Mouse (Mus musculus) gastrocnemius, adult 18-20 months (tissue): ENCODE results near the gene Atp6v1e1. TPM values are rescaled to one million over a fixed set of nuclear protein-coding genes. Genes with fewer than 3 reads are reported as not detected.
"Not testable (repeated sequence)": the region's sequence is repeated elsewhere in the genome, so short reads cannot be mapped to it uniquely, and the experiment has no call there.

Source experiments
- DNase-seq: peaks from one replicate; pipeline ENCODE4 v3.0.0; 2021; ENCODE audit warnings: low spot score
- total RNA-seq, 2 experiments: library from RNA; stranded (reverse); gene quantifications; 2 replicates each; pipeline ENCODE4 v1.2.3; 2021

Gene Atp6v1e1
- total RNA-seq, 2 experiments from 2014 or later, result 129 to 137 TPM

DNA sequence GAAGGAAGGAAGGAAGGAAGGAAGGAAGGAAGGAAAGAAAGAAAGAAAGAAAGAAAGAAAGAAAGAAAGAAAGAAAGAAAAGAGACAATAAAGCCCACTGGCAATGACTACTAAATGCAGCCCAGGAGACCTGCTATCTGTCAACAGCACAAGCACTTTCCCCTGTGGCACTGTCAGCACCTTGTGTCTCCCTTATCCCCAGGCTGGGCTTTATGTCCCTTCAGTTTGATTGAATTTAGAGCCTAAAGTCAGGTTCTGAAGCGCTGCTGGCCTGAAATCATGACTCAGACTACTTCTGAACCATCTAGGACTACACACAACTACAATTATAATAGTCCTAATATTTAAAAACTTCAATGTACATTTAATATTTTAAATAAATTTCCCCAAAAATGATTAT is 1.7 kb downstream of the Atp6v1e1 start:
- DNase-seq, result no peak

DNA sequence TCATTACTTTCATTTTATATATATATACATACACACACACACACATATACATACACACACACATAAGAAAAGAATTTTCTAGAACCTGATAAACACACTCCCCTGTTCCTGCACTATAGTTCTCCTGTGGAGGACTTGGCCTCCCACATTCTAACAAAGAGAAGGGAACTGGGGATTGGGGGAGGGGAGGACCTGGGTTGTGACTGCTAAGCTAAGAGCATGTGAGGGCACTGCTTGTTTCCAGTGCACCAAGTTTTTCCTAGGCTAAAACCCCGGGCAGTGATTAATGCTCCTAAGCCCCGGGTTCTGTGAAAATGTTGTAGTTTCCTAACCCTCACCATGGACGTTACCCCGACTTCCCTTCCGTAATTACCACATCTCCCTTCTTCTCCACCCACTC is 2.4 kb downstream of the Atp6v1e1 start:
- DNase-seq, result no peak

DNA sequence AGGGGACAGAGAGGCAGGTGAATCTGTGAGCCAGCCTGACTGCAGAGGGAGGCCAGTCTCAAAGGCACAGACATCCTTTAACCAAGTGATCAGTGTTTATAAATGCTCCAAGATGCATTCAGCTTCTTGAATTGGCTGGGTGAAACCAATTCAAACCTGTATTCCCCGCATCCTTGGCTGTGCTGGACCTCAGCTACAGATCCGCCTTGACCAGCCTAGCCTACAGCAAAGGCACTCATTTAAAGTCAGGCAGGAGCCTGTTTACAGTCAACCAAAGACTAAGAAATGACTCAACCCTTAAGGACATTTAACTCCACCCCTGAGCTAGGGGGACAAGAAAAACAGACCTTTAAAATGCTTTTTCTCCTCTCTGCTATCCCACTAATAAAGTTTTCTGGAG is 3.3 kb downstream of the Atp6v1e1 start:
- no peak for DNase-seq

DNA sequence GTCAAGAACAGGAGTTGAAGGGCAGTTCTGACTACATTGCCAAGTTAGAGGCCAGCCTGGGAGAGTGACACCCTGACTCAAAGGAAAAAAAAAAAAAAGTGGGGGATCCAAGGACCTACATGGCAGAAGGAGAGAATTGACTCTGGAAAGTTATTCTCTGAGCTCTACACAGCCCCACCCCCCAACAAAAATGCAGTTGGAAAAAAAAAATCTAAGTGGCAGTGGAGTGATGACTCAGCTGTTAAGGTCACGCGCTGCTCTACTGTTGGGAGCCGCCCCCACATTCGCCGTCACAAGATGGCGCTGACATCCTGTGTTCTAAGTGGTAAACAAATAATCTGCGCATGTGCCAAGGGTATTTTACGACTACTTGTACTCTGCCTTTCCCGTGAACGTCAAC is 10.6 kb downstream of the Atp6v1e1 start:
- not testable (repeated sequence) for DNase-seq

DNA sequence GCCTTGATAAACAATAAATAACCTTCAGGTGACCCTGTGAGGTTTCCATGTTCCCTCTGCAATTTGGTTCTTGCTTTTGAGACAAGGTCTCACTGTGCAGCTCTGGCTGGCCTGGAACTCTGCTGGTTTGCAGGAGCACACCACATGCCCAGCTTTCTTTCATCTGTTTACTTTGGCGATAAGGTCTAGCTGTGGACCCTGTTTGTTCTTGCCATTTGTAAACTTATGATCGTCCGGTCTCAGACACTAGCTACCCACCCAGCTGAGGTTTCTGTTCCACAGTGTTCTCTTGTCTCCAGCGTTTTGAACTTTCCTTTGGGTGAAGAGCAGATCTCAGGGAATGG is 14.9 kb downstream of the Atp6v1e1 start:
- DNase-seq, result no peak

DNA sequence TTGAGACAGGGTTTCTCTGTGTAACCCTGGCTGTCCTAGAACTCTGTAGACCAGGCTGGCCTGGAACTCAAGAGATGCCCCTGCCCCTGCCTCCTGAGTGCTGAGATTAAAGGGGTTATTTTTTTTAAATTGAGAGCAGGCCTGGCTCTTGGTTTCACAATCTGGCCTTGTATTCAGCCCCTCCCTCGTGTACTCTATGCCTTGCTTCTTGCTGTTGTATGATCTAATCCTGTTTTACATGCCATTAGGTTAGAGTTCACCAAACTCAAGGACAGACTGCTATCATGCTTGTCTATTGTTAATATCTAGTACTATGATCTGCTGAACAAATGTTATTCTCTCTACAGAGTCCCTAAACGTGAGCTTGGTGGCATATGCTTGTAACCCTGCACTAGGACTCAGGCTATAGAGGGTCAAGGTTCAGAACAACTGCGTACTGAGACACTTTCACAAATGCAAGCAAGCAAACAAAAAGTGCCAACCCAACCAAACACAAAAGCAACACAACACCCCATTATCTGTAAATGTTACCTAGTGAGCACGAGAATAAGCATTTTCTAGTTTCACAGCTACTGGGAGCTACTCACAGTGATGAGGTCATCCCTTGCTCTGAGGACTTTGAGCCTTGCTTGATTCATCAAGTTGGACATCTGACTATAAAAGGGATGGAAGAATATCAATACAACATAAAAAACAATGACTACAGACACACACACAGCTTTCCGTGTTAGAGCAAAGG is 15.4 kb downstream of the Atp6v1e1 start:
- DNase-seq, result no peak

DNA sequence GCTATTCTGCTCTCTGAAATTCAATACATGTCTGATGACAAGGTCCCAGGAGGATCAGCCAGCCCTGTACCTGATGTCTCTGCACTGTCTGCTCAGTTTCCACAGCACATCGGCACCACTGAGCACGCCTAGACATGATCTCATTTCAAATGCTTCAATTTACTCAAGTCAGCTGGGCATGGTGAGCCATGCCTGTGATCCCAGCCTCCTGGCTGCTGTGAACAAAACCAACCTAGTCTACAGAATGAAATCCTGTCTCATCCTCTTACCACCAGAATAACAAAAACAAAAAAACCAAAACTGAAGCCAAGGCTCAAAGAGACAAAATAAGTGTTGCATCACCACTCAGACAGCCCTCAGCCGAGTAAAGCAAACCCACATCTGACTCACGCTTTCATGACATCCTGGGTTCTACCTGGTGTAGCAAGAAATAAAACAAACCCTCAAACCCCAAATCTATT is 23.0 kb downstream of the Atp6v1e1 start:
- peak; percentile 47 for DNase-seq

DNA sequence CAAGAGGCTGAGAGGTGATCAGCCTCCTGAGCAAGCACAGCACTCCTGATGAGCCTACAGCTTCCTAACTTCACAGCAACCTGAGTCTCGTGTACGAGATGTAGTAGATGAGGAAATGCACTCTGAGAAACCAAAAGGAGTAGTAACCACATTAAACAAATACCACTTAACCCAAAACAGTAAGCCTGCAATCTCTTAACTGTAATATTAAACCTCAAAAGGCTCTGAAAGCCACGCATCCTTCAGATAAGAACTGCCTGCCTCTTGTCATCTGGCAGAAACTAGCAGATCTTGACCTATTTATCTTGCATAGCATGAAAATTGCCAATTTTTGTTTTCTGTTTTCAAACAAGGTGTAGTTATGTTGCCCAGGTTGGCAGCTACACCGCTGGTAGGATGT is 23.7 kb downstream of the Atp6v1e1 start:
- DNase-seq, result no peak

DNA sequence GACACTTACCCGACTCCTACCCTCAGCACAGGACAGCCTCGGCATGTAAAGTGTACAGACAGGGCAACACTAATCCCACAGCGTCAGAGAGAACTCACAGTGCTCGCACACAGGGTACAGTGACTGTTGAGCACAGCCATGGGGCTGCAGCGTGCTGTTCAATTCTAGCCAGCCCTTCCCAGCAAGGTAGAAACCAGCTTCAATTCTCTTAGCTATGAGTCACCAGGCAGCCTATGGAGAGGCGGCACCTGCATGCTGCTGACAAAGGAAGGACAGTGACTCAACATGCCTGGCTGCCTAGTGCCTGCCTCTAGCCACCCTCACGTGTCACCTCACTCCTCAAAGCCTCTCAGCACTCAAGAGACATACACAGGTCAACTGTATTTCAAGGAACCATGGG is 24.6 kb downstream of the Atp6v1e1 start:
- no peak for DNase-seq

DNA sequence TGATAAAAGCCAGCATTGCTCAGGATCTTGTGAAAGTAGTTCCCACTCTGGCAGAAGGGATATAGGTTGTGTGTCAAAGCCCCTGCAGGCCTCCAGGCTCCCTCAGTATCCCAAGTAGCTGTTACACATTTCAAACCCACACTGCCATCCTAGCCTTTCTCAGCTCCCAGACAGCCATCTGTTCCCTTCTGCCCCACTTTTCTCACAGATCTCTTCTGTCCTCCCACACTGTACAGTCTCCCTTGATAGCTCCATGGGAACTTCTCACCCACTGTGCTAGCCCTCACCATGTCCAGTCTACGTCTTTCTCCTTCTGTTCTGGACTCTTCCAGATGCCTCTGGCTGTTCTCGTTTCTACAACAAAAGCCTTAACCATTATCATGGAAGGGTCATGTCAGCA is 26.5 kb downstream of the Atp6v1e1 start:
- no peak for DNase-seq

DNA sequence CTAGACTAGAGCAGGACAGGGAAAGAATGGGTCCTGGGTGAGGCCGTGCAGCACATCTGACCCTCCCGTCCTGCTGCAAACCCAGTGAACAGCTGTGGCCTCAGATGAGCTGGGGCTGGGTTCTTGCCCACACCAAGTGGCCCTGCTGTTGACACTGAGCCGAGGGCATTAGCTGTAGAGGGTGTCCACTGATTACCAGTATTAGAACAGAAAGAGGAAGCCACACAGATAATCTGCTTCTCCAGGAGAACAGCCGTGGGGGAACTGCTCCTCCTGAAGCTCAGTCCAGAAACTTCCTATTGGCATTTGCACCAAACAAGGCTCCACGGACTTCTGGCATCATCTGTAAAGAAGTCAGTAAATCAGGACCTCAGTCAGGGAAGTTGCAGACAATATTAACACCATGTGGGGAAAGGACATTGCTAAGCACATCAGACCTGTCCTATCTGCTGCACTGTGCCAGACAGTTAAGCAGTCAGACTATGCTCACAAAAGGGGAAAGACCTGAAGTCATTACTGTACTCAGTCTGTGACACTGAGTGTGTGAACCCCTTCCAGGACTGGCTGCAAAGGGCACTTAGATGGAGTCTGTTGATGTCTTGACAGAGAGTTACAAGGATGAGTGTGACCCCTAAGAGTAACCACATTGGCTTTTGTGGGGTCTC is 27.0 kb downstream of the Atp6v1e1 start:
- peak; percentile 47 for DNase-seq

DNA sequence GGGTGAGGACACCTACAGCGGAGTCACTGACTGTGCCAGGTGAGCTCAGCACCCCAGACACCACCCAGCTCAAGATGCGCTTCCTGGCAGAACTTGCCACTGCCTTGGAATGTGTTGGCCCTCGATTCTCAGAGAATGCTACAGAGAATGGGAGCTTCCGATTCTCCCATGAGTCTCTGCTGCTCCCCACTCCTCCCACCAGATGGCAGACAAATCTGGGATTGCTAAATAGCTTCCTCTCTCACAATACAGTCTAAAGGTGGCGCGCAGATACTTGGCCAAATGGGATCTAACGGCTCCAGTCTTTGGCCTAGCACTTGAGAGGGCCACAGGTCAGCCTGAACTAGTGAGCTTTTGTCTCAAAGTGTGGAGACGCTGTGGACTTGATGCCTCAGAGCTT is 29.6 kb downstream of the Atp6v1e1 start:
- DNase-seq, result no peak

DNA sequence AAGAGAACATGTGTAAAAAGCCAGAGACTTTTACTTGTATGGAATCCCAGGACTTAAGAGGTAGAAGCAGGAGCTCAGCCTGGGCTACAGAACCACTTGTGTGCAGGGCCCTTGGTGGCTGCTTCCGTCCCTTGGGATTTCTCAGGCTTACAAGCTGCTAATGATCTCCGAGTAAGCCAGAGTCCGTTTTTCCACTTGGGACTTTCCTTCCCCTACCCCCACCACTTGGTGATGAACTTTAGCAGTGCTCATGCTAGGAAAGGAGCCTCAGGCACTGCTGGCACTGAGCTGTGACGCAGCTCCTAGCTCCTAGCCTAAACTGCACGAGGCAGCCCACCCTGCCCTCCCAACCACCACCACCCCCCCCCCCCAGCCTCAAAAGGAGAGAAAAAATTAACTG is 31.9 kb downstream of the Atp6v1e1 start:
- DNase-seq, result no peak

DNA sequence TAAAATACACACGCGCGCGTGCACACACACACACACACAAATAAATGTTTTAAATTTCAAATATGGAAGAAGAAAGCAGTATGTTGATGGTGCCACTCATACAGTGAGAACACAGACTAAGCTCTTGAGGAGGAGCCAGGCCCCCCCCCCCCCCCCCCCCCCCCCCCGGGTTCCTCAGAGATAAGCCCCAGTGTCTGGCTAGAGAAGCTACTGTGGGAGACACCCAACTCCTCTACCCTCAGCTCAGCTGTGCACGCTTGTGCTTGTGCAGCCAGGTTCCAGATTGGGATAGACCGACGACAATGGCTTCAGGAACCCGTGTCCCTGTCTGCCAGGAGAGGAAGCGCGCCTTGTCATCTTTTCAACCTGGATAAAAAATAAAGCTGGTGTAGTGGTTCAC is 32.4 kb downstream of the Atp6v1e1 start:
- no peak for DNase-seq

DNA sequence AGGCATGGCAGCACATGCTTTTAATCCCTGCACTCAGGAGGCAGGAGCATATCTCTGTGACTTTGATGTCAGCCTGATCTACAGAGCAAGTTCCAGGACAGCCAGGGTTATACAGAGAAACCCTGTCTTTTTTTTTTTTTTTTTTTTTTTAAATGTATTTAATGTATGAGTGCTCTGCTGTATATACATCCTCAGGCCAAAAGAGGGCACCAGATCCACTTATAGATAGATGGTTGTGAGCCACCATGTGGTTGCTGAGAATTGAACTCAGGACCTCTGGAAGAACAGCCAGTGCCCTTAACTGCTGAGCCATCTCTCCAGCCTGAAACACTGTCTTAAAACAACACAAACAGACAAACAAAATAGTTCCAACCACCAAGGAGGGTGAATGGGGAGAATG is 33.7 kb downstream of the Atp6v1e1 start:
- DNase-seq, result no peak

DNA sequence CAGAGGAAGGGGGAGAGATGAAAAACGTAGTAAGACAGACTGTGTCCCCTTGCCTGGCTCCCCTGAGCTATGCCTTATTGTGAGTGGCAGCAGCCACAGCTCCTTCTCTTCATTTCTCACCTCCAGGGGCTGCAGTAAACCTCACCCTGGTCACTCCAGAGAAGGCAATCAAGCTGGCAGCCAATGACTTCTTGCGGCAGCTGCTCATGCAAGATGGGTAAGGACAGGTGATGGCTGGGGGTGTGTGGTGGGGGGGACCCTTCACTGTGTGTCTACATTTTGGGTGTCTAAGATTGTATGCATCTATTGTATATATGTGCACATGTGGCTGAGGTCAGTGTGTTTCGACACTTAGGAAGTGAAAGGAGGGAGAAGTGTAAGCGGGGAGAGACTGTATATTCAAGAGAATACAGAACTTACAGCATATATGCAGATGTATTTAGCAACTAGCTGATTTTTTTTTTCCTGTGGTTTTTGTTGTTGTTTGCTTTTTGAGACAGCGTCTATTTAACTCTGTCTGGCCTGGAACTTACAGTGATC is 34.5 kb downstream of the Atp6v1e1 start:
- no peak for DNase-seq

DNA sequence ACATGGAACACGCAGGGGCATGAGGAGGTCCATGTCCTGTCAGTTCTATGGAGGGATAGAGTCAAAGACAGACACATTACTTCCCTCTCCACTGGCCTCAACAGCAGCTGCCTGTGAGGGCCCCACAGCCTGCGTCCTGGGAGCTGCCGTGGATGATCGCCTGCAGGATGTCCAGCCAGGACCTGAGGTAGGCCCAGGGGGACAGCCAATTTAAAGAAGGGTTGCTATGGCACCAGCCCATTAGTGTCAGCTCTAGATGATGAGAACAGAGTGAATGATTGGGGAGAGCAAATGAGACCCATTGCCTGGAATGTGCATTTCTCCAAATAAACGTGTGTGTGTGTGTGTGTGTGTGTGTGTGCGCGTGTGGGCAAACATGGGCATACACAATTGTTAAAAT is 38.2 kb downstream of the Atp6v1e1 start:
- no peak for DNase-seq

DNA sequence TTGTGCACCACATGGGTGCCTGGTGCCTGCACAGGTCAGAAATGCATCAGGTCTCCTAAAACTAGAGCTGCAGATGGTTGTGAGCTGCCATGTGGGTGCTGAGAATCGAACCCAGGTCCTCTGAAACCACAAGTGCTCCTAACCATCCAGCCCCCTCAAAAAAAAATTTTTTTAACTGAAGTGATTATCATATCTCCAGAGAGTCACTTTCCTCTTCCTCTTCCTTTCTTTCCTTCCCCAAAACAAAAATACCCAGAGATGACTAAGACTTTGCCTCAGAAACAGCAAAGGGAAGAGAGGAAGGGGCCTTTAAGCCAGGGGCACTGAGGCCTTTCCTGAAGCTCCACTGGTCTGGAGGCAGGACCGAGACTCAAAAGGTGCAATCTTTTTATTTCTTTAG is 39.6 kb downstream of the Atp6v1e1 start:
- no peak for DNase-seq

DNA sequence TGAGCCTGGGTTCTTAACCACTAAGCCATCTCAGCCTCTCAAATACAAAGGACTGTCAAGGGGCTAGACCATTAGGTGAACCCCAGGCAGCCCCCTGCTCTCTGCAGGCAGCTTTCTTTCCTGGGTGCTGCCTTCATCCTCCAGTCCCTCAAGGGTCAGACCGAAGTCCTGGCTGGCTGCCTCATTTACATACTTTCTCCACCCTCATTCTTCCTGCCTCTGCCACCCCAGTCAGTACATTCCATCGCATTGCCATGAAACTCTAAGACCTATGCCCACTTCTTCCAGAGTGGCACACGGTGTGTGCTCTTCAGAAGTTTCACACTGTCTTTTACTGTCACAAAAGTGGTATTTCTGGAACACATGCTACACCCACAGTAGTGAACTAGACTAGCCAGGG is 44.4 kb downstream of the Atp6v1e1 start:
- DNase-seq, result no peak

DNA sequence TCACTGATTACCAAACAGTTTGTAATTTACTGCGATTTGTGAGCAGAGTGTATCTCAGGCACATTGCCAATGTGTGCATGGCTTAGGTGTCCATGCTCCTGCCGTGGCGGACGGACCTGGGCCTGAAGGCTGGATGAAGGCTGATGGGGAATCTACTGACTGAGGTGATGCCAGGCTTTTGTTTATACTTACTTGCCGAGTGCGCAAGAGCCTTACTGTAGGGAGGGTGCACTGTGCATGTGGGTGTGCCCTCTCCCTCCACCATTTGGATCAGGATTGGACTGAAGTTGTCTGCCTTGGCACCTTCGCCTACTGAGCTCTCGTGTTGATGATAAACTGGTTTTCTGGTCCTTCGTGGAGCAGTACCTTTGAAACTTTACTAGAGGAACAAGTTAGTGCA is 45.1 kb downstream of the Atp6v1e1 start:
- no peak for DNase-seq

DNA sequence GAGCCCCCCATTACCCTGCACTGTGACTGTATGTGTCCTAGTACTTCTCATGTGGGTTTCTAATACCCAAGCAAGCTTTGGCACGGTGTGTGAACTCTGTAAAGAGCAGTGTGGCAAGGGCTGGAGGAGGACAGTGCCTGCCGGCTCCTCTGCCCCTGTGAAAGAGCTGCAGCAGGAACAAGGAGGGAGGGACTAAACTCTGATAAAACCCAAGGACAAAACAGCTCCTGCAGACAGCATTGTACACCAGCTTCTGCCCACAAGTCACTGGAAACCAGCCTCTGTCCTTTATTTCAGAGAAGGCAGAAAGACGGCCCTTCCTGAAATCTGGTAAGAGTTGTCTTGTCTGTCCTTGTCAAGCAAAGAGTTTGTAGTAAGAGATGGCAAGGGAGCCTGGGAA is 46.3 kb downstream of the Atp6v1e1 start:
- no peak for DNase-seq

DNA sequence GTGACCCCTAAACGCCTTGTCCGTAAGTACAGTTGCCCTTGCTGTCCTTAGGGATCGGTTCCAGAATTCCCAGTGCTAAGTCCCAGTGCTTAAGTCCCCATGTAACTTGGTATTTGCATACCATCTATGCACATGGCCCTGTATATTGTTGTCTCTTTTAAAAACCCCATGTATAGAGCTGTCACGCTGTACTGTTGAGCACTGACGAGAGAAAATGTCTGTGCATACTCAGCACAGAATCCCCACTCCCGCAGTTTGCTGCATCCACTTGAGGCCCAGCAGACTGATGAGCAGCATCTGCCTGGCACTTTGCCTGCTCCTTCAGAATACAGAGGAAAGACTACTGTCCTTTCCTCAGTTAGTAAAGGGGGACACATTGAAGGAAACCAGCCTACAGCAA is 48.8 kb downstream of the Atp6v1e1 start:
- DNase-seq, result no peak

DNA sequence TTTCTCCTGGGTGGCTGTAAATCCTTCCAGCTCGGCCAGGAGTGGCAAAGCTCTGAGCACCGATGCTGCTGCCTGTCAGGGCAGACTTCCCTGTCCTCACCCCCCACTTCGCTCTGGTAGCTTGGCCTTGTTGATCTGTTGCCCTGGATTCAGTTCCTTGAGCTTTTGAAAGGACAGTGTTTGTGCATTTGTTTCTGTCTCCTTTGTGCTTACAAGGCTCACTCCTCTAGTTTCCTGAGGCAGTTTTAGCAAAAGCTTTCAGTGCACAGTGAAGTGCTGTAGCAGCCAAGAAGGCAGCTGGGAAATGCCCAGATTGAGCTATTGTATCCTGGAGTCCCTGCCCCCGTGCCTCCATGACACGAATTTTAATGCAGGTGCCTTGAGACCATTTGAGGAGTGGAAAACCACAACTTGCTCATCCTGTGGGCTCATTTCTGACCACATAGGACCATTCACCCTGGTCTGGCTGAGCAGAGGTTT is 49.4 kb downstream of the Atp6v1e1 start, which contains the start of gene Slc25a18:
Gene Slc25a18 (plus strand): TSS at position 430 of the 480 bp plus-strand sequence.
- DNase-seq, result no peak
